Mouse (Mus musculus) brain, embryonic 14.5 days (tissue): ENCODE results near the gene Fam198b.

Source experiments
- CTCF ChIP-seq: fragments of 200-500 bp; IDR thresholded peaks from 2 replicates; pipeline ENCODE4 v1.5.1; 2012; ENCODE audit warnings: inconsistent platforms, mild to moderate bottlenecking, moderate library complexity, borderline replicate concordance; ENCODE audit not compliant: insufficient read depth, insufficient read length; ENCODE audit errors: extremely low read depth
- POLR2A ChIP-seq: fragments of 200-500 bp; IDR thresholded peaks from 2 replicates; pipeline ENCODE4 v1.6.1; 2012; ENCODE audit warnings: mild to moderate bottlenecking, inconsistent platforms, borderline replicate concordance; ENCODE audit not compliant: poor library complexity, insufficient read depth, insufficient read length, severe bottlenecking; ENCODE audit errors: extremely low read depth

DNA sequence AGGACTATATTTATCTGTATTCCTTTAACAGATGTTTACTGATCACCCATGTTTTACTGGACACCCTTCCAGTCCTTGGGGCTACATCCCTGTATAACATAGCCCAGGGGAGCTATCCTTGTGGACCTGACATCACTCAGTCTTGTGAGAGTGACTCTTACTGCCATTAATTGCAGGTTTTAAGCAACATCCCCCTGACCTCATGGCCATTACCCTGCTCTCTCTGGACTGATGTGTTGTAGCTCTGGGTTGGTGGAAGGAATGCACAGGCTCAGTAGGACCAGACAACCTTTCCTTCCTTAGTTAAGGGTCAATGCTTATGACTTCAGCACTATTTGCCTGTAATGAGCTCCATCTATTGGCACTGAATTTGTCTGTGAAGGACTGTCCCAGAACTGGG, 14.2 kb downstream of the Fam198b start:
- TF ChIP-seq POLR2A (no peak), CTCF (no peak)
